Mouse (Mus musculus) myocyte (in vitro differentiated cells): ENCODE results near the gene Wdfy1. TPM values are rescaled to one million over a fixed set of nuclear protein-coding genes. Genes with fewer than 3 reads are reported as not detected.
A peak's percentile ranks its signal among the peaks of the same experiment; 100 is the strongest.

ENCODE experiments used
- H3K27me3 ChIP-seq: one replicate; pipeline ENCODE4 v1.6.1; 2011; ENCODE audit not compliant: control insufficient read depth, insufficient read depth, insufficient read length
- H3K36me3 ChIP-seq: one replicate; pipeline ENCODE4 v1.6.1; 2011; ENCODE audit not compliant: control insufficient read depth, insufficient read depth
- H3K4me2 ChIP-seq: one replicate; pipeline ENCODE4 v1.6.1; 2011; ENCODE audit warnings: low read depth, control low read depth
- H3K4me3 ChIP-seq: one replicate; pipeline ENCODE4 v1.5.1; 2011; ENCODE audit warnings: mild to moderate bottlenecking, control low read depth, moderate library complexity
- H3K79me2 ChIP-seq: one replicate; pipeline ENCODE4 v1.6.1; 2011; ENCODE audit not compliant: control insufficient read depth, insufficient read depth
- H3ac ChIP-seq: one replicate; pipeline ENCODE4 v1.6.1; 2011; ENCODE audit not compliant: control insufficient read depth, insufficient read length
- CEBPB ChIP-seq: IDR thresholded peaks from 2 replicates; pipeline ENCODE4 v1.6.1; 2011; ENCODE audit warnings: mild to moderate bottlenecking, moderate library complexity; ENCODE audit not compliant: poor library complexity, insufficient read depth, severe bottlenecking
- E2F4 ChIP-seq: IDR thresholded peaks from one replicate; pipeline ENCODE4 v1.6.1; 2011; ENCODE audit warnings: mild to moderate bottlenecking, control low read depth, moderate library complexity; ENCODE audit not compliant: insufficient read depth
- MAX ChIP-seq: IDR thresholded peaks from one replicate; pipeline ENCODE4 v1.6.1; 2011; ENCODE audit warnings: low read depth, mild to moderate bottlenecking, control low read depth
- MYOD1 ChIP-seq, 3 experiments: IDR thresholded peaks; one replicate each; pipeline ENCODE4 v1.6.1; 2011; ENCODE audit warnings: control low read depth in 2 of 3, low read depth in 2 of 3, mild to moderate bottlenecking in 2 of 3, moderate library complexity in 1 of 3; ENCODE audit not compliant: insufficient read length in 2 of 3, control insufficient read depth in 1 of 3
- MYOG ChIP-seq, 3 experiments: IDR thresholded peaks; one replicate each; pipeline ENCODE4 v1.6.1; 2011; ENCODE audit warnings: control low read depth in 2 of 3, low read depth in 2 of 3, mild to moderate bottlenecking in 2 of 3; ENCODE audit not compliant: insufficient read length in 2 of 3, control insufficient read depth in 1 of 3, insufficient read depth in 1 of 3
- POLR2A ChIP-seq: IDR thresholded peaks from one replicate; pipeline ENCODE4 v1.6.1; 2011; ENCODE audit warnings: low read depth, mild to moderate bottlenecking, control low read depth, moderate library complexity; ENCODE audit not compliant: insufficient read length
- POLR2AphosphoS2 ChIP-seq: IDR thresholded peaks from one replicate; pipeline ENCODE4 v1.6.1; 2011; ENCODE audit warnings: low read depth, control low read depth; ENCODE audit not compliant: insufficient read length
- REST ChIP-seq: IDR thresholded peaks from one replicate; pipeline ENCODE4 v1.6.1; 2011; ENCODE audit warnings: mild to moderate bottlenecking, control low read depth, moderate library complexity; ENCODE audit not compliant: insufficient read depth, insufficient read length
- SRF ChIP-seq: IDR thresholded peaks from one replicate; pipeline ENCODE4 v1.6.1; 2011; ENCODE audit warnings: low read depth; ENCODE audit not compliant: control insufficient read depth, insufficient read length
- TCF12 ChIP-seq: IDR thresholded peaks from one replicate; pipeline ENCODE4 v1.6.1; 2011; ENCODE audit warnings: mild to moderate bottlenecking, control low read depth; ENCODE audit not compliant: poor library complexity, insufficient read depth, severe bottlenecking
- TCF3 ChIP-seq: IDR thresholded peaks from one replicate; pipeline ENCODE4 v1.6.1; 2011; ENCODE audit warnings: low read depth, control low read depth; ENCODE audit not compliant: insufficient read length
- USF1 ChIP-seq: IDR thresholded peaks from one replicate; pipeline ENCODE4 v1.6.1; 2011; ENCODE audit warnings: low read depth, mild to moderate bottlenecking, control low read depth, moderate library complexity
- polyA plus RNA-seq: library from polyadenylated mRNA; unstranded; fragments of >200 nt; fragmentation: generic; extraction: Trizol; gene quantifications from one replicate; pipeline ENCODE4 v1.2.1, GENCODE M21; 2012; ENCODE audit warnings: missing spikeins

Gene Wdfy1
- 28.6 TPM for polyA plus RNA-seq

DNA sequence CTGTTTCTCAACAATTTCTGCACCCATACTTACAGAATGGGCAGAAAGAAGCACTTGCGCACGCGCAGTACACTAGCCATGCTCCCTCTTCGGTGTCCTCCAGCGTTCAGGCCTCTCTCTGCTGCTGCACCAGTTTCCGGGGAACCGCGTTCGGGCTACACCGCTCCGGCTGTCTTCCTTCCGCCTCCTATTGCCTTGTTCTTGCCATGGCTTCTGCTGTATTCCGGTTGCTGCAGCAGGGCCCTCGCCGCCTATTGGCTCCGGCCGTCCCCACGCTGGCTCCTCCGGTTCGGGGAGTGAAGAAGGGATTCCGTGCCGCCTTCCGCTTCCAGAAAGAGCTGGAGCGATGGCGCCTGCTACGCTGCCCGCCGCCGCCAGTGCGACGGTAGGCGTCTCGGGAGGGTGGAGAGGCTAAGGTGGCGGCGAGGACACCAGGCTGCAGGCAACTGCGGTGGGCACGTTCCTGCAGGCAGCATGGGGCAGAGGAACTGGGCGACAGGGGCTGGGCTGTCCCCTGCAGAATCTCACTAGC is at the start of gene Wdfy1, which contains the start of gene Mrpl44:
TSS of gene Wdfy1 (minus strand) at position 217 of the 532 bp plus-strand sequence.
TSS of gene Mrpl44 (plus strand) at position 92 of the 532 bp plus-strand sequence.
- H3K4me2 ChIP-seq = peak within 1 kb of the TSS; percentile 69
- peaks cover 13% of the 10 kb centered on the region for H3K79me2 ChIP-seq
- H3ac ChIP-seq = peak within 1 kb of the TSS; percentile 74
- TF ChIP-seq MAX (peak; percentile 62), TCF12 (no peak), POLR2A (peak; percentile 65), TCF3 (no peak), REST (no peak), SRF (peak; percentile 73), USF1 (no peak), MYOD1 (IDR thresholded peaks at IDR 0.05; ENCODE audit: control insufficient read depth in 1 of 3, insufficient read length in 2 of 3, low read depth in 2 of 3) (no peak), MYOG (IDR thresholded peaks at IDR 0.05; ENCODE audit: control insufficient read depth in 1 of 3, insufficient read depth in 1 of 3, insufficient read length in 2 of 3, low read depth in 2 of 3) (peak in 1 of 3 experiments; percentile 48), E2F4 (peak; percentile 18), POLR2AphosphoS2 (peak; percentile 42), CEBPB (no peak)
- no peaks in the 10 kb centered on the region for H3K27me3 ChIP-seq
- peak within 1 kb of the TSS; percentile 43 for H3K4me3 ChIP-seq
- peaks cover 16% of the 10 kb centered on the region for H3K36me3 ChIP-seq

DNA sequence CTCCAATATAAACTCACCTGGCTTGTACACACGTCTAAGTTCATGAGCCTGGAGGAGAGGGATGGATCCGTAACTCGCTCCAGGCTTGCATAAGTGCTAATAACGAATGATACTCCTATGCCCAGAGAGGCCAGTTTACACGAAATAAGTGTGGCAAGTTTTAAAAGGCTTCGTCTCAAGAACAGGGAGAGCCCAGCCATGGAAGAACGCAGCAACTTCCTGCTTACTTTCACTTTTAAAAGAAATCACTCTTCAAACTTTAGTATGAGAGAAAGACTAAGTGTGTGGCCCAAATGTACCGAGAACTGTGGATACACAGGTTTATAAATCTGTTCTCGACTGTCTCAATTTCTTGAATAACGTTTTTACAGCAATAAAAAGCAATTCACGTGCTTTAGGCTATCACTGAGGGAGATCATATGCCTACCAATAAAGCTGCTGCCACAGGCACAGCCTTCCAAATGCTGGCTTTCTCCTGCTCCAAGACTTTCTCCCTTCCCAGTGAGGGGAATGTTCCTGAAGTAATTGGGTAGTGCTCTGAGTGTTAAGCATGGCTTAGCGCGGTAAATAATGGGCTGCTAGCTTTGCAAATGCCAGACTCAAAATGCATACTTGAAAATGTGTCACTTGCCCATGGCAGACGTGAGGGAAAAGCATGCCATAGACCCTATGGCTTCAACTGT is 48.1 kb upstream of the Wdfy1 start:
- no peaks in the 10 kb centered on the region for H3K36me3 ChIP-seq
- peak overlapping the region; percentile 82 for H3K4me2 ChIP-seq
- H3K79me2 ChIP-seq = no peaks in the 10 kb centered on the region
- H3ac ChIP-seq = no peak overlapping the region
- TF ChIP-seq SRF (no peak), TCF12 (no peak), MAX (no peak), MYOG (IDR thresholded peaks at IDR 0.05; ENCODE audit: control insufficient read depth in 1 of 3, insufficient read depth in 1 of 3, insufficient read length in 2 of 3, low read depth in 2 of 3) (no peak), CEBPB (no peak), USF1 (no peak), POLR2AphosphoS2 (no peak), MYOD1 (IDR thresholded peaks at IDR 0.05; ENCODE audit: control insufficient read depth in 1 of 3, insufficient read length in 2 of 3, low read depth in 2 of 3) (no peak), REST (no peak), E2F4 (no peak), POLR2A (no peak), TCF3 (no peak)
- H3K27me3 ChIP-seq = no peaks in the 10 kb centered on the region
- H3K4me3 ChIP-seq = peak overlapping the region; percentile 22

DNA sequence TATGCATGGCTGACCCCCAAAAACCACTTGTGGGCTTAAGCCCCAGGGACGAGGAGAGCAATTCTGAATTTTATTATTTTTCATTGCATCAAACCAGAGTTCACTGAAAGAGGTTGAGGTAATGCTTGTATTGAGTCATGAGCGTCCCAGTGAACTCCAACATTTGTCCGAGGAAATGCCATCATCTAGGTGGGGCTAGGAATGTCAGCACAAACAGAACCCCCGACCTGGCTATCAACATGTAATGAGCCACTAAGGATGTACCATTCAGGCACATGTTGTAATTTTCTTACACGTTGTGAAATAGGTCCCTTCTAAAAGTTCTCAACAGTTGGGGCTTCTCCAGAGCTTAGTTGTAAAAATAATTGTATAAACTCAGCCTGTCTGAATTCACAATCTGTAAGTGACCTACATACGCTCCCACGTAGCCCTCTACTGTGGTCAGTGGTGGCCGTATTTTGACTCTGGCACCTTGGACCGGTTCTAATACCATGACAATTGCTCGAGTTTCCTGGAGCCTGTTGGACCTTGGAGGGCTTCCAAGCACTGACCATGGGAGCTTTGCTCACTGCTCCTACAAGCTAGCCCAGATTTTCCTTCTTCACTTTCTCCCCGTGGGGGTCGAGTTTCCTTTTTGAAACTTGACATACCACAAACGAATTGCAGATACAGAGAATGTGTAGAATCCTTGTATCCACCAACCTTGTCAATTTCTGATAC is 47.0 kb upstream of the Wdfy1 start:
- no peaks in the 10 kb centered on the region for H3K79me2 ChIP-seq
- peak overlapping the region; percentile 22 for H3K4me3 ChIP-seq
- TF ChIP-seq TCF3 (no peak), POLR2AphosphoS2 (no peak), MYOG (IDR thresholded peaks at IDR 0.05; ENCODE audit: control insufficient read depth in 1 of 3, insufficient read depth in 1 of 3, insufficient read length in 2 of 3, low read depth in 2 of 3) (no peak), SRF (no peak), POLR2A (no peak), CEBPB (peak; percentile 33; the same call in 1 of the 2 replicates), MYOD1 (IDR thresholded peaks at IDR 0.05; ENCODE audit: control insufficient read depth in 1 of 3, insufficient read length in 2 of 3, low read depth in 2 of 3) (no peak)
- H3K4me2 ChIP-seq = peak overlapping the region; percentile 82
- no peaks in the 10 kb centered on the region for H3K27me3 ChIP-seq
- no peak overlapping the region for H3ac ChIP-seq
- no peaks in the 10 kb centered on the region for H3K36me3 ChIP-seq

DNA sequence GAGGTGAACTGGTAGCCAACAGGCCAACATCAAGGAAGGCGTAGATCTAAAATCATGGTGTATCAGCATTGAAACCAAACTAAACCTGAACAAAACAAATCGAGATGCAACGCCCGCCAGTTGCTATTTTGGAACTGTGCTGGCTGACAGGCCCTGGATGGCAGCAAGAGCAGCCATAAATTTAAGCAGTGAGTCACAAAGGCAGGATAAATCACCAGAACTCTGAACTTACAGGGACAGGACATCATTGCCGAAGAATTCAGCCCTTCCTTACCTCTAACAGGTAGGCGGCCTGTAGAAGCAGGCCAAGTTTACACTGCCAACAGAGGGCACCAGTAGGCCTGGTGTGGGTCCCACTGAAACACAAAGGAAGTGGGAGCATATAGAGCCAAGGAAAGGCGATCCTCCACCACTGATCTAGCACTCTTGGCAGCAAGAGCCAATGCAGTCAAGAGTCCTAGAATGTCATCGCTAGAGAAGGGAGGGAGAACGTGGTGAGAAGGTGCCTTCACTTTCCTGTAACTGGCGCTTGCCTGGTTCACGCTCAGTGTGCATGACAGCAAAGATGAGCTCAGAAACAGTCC is 43.4 kb upstream of the Wdfy1 start:
- Histone ChIP-seq H3K4me2 (no peak overlapping the region), H3K79me2 (no peaks in the 10 kb centered on the region), H3K27me3 (no peaks in the 10 kb centered on the region), H3ac (no peak overlapping the region), H3K36me3 (no peaks in the 10 kb centered on the region), H3K4me3 (no peak overlapping the region)
- TF ChIP-seq MYOG (IDR thresholded peaks at IDR 0.05; ENCODE audit: control insufficient read depth in 1 of 3, insufficient read depth in 1 of 3, insufficient read length in 2 of 3, low read depth in 2 of 3) = no peak
- no peak for TF ChIP-seq TCF3
- no peak for TF ChIP-seq SRF
- TF ChIP-seq TCF12 = no peak
- no peak for TF ChIP-seq USF1
- no peak for TF ChIP-seq CEBPB
- no peak for TF ChIP-seq POLR2AphosphoS2
- no peak for TF ChIP-seq MYOD1 (IDR thresholded peaks at IDR 0.05; ENCODE audit: control insufficient read depth in 1 of 3, insufficient read length in 2 of 3, low read depth in 2 of 3)
- no peak for TF ChIP-seq MAX
- no peak for TF ChIP-seq E2F4
- TF ChIP-seq REST = no peak
- TF ChIP-seq POLR2A = no peak
